28 mouse cellular contexts compared by ENCODE assay signal in the genomic region with DNA sequence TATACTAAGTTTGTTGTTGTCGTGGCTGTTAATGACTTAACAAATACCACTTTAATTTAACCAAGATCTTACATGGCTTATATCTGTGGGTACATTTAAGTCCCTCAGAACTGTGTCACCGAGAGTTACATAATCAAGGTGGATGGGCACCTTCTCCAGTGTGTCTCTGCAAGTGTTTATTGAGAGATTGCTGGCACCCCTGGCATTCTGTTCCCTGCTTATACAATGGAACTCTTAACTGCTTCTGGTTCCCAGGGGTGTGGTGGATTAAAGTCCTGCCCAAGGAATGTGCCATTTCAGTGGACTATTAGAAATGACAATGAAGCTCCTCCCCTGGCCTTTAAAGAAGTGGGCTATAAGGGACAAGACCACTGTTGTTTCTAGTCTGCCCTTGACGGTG. TPM values are rescaled to one million over a fixed set of nuclear protein-coding genes. Genes with fewer than 3 reads are reported as not detected.
A peak's percentile ranks its signal among the peaks of the same experiment; 100 is the strongest.
DNase-seq lines count a peak whose midpoint lies in the region; ATAC-seq and TF ChIP-seq lines count a peak whose summit lies in the region.
"Had no signal": no experiment of that assay in that cellular context is flagged by ENCODE, and none has a peak within 500 bp of the region (broad histone marks: within the 10 kb centered on the region; RNA-seq: fewer than 3 reads in every experiment).

No protein-coding gene starts in this region.

- no peaks in the 10 kb centered on the region for H3K27me3 ChIP-seq in heart, embryonic 10.5 days (ENCODE audit: insufficient read depth, poor library complexity, severe bottlenecking)
- no peaks in the 10 kb centered on the region for H3K27me3 ChIP-seq in neural tube, embryonic 15.5 days (replicated peaks)
- H3K27me3 ChIP-seq: limb, embryonic 15.5 days; liver, embryonic 13.5 days; midbrain, embryonic 15.5 days had no signal

- 83% methylated on average over 3 of the region's 3 CpGs for WGBS in heart, embryonic 10.5 days
- 66% methylated on average over 3 of the region's 3 CpGs for WGBS in lung, adult 2 months
- 58% methylated on average over 3 of the region's 3 CpGs for WGBS in neural tube, embryonic 15.5 days

- H3K9me3 ChIP-seq in heart, embryonic 10.5 days: no peaks in the 10 kb centered on the region
- H3K9me3 ChIP-seq in neural tube, embryonic 15.5 days (replicated peaks): no peaks in the 10 kb centered on the region
- H3K9me3 ChIP-seq: limb, embryonic 10.5 days; limb, embryonic 15.5 days; liver, embryonic 13.5 days; midbrain, embryonic 10.5 days; midbrain, embryonic 15.5 days had no signal

- no peak for ATAC-seq in neural tube, embryonic 15.5 days (ENCODE audit: low FRiP score)
- ATAC-seq: activated CD4-positive, CD25-positive, alpha-beta regulatory T cell, adult 4 months; forebrain, embryonic 16.5 days; intestine, embryonic 16.5 days; midbrain, embryonic 15.5 days had no signal

- peaks cover 15% of the 10 kb centered on the region for H3K36me3 ChIP-seq in heart, embryonic 10.5 days
- peaks cover 5% of the 10 kb centered on the region for H3K36me3 ChIP-seq in neural tube, embryonic 15.5 days
- H3K36me3 ChIP-seq: midbrain, embryonic 15.5 days had no signal

- DNase-seq in heart, embryonic 10.5 days (ENCODE audit: low spot score): peak; percentile 41
- no peak for DNase-seq in heart, adult 11 months
- DNase-seq in kidney, adult 9 months: peak; percentile 29
- no peak for DNase-seq in kidney, adult 8-10 months
- DNase-seq in lung, postnatal 36 days: peak; percentile 56
- DNase-seq in lung, adult 2 months: no peak
- DNase-seq: adrenal gland, adult 8-10 months; cerebellum, adult 11 months; cerebellum, adult 9-10 months; cerebellum, postnatal 36 days; gastrocnemius, postnatal 10 days; heart, postnatal 36 days; layer of hippocampus, postnatal 36 days; liver, embryonic 13.5 days; lung, embryonic 14.5 days; right cerebral cortex, postnatal 4 days; thymus, adult 18-20 months; thymus, postnatal 25 days had no signal

- H3K9ac ChIP-seq in neural tube, embryonic 15.5 days (replicated peaks): no peak overlapping the region
- H3K9ac ChIP-seq: limb, embryonic 15.5 days; liver, embryonic 13.5 days; lung, embryonic 14.5 days; midbrain, embryonic 15.5 days had no signal

- TF ChIP-seq POLR2A in lung, adult 2 months (IDR thresholded peaks at IDR 0.05; ENCODE audit: borderline replicate concordance, extremely low read depth, low read depth, low read length): no peak

- peaks cover 20% of the 10 kb centered on the region for H3K4me1 ChIP-seq in heart, embryonic 10.5 days
- H3K4me1 ChIP-seq in lung, adult 2 months (ENCODE audit: control insufficient read depth, insufficient read depth, low read length): peaks cover 3% of the 10 kb centered on the region; the same call in 1 of the 2 replicates
- peaks cover 61% of the 10 kb centered on the region for H3K4me1 ChIP-seq in neural tube, embryonic 15.5 days

- H3K4me2 ChIP-seq in neural tube, embryonic 15.5 days: no peak overlapping the region
- H3K4me2 ChIP-seq: heart, embryonic 11.5 days; limb, embryonic 15.5 days; liver, embryonic 13.5 days; lung, embryonic 14.5 days; midbrain, embryonic 15.5 days had no signal

- H3K4me3 ChIP-seq in heart, embryonic 10.5 days: no peak overlapping the region
- H3K4me3 ChIP-seq in lung, adult 2 months (replicated peaks; ENCODE audit: extremely low read depth, low read depth, low read length): no peak overlapping the region
- H3K4me3 ChIP-seq in neural tube, embryonic 15.5 days (replicated peaks): no peak overlapping the region
- H3K4me3 ChIP-seq: limb, embryonic 10.5 days; limb, embryonic 15.5 days; liver, embryonic 13.5 days; midbrain, embryonic 10.5 days; midbrain, embryonic 15.5 days had no signal

- H3K27ac ChIP-seq in heart, embryonic 10.5 days: no peak overlapping the region
- peak overlapping the region; percentile 71 for H3K27ac ChIP-seq in neural tube, embryonic 15.5 days (replicated peaks)
- H3K27ac ChIP-seq: limb, embryonic 10.5 days; limb, embryonic 15.5 days; liver, embryonic 13.5 days; midbrain, embryonic 10.5 days; midbrain, embryonic 15.5 days; stomach, postnatal 0 days had no signal

- no peak for TF ChIP-seq CTCF in lung, adult 2 months (IDR thresholded peaks at IDR 0.05; ENCODE audit: insufficient read depth, low read length)

RNA-seq across cellular contexts. Expression of gene Ctnnbl1, which starts 33.6 kb away (rescaled TPM):
- 42.5 and 59.1 TPM in 2 replicates for polyA plus RNA-seq in heart, embryonic 10.5 days (2016; fragmentation: Nextera tagmentation; extraction: Ambion mirVana)
- 13.6 and 27.0 TPM in 2 replicates for polyA plus RNA-seq in lung, adult 2 months (2012; rRNA removed)
- 51.3 and 52.6 TPM in 2 replicates for polyA plus RNA-seq in neural tube, embryonic 15.5 days (2015; fragmentation: Nextera tagmentation; extraction: Ambion mirVana)

Comparison
In these comparisons a context has a peak if more than half of its experiments do, and no peak if none do; other contexts are left out.
1. DNase-seq: peak in heart, embryonic 10.5 days (single experiment), kidney, adult 9 months (single experiment) and lung, postnatal 36 days (single experiment); none in heart, adult 11 months (single experiment), kidney, adult 8-10 months (0 of 2) and lung, adult 2 months (single experiment).